Mouse (Mus musculus) embryonic stem cell, embryonic (primary cell): ENCODE data around the gene Ccdc120.

ENCODE experiments used
- CTCF ChIA-PET, 4 experiments: fragments of 300-600 bp in 2 of 4; fragments of 350-600 bp in 2 of 4; sonication (Branson Sonifier 250); formaldehyde crosslinking; loops; one replicate each; lab custom pipeline; 2022; ENCODE audit warnings: inconsistent platforms in 2 of 4; lab: Charles Lee
- POLR2A ChIA-PET, 4 experiments: fragments of 300-600 bp in 2 of 4; fragments of 350-600 bp in 2 of 4; sonication (Branson Sonifier 250); formaldehyde crosslinking; loops; one replicate each; lab custom pipeline; 2022; ENCODE audit warnings: antibody characterized with exemption in 4 of 4, inconsistent platforms in 1 of 4; lab: Charles Lee

The Ccdc120 gene

DNA sequence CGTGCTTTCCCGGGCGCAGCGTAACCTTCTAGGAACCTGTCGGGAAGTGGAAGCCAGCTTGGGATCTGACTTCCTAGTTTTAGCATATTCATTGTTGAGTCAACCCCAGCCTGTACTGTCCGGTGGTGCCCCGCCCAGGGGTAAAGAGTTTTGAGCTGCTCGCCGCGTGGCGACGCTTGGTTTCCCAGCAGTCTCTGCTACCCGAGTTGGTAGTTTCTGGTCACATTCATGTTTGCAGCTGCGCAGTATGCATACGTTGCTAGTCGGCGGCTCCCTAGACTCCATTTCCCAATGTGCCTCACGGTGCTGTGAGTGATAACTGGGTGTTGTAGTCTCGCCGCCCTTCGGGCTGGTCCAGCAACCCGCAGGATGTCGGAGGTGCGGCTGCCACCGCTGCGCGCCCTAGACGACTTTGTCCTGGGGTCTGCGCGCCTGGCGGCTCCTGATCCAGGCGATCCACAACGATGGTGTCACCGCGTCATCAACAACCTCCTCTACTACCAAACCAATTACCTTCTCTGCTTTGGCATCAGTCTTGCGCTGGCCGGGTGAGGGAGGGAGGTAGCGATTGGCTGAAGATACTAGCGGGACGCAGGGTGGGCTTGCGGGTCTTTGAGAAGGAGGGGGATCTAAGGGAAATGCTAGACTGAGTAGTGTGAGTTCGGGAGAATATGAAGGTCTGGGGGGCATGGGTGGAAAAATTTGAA lies 22.3 kb downstream of the Ccdc120 start, which contains the start of gene Praf2:
Praf2 (plus strand) TSS at position 225 of the 707 bp plus-strand sequence.
- ChIA-PET POLR2A (interaction anchor here (0.6 to 9.2 kb wide), 29 partner anchors 9 to 417 kb away, joined by 3 to 61 read pairs (median 4); partner anchors contain the start of genes Otud5 (in 2 of the 4), Wdr45 (in 2 of the 4), Ccdc120 (in 1 of the 4) and Gpkow (in 1 of the 4)), CTCF (interaction anchor here in 2 of 4 experiments (0.6 to 1.4 kb wide), 4 partner anchors 35 to 307 kb away, joined by 3 read pairs; no protein-coding TSS in a partner anchor)

GRCm38 (mm10) chrX:7727176-7727575 lies 23.5 kb downstream of the Ccdc120 start:
- CTCF ChIA-PET, result interaction anchor here in 1 of 4 experiments (1.0 to 1.4 kb wide), 3 partner anchors 34 to 306 kb away, joined by 3 read pairs; no protein-coding TSS in a partner anchor
- POLR2A ChIA-PET, result interaction anchor here in 3 of 4 experiments (0.6 to 9.2 kb wide), 14 partner anchors 10 to 419 kb away, joined by 3 to 61 read pairs (median 10); partner anchors contain the start of genes Wdr45 (in 2 of the 3), Hdac6 (in 1 of the 3), Otud5 (in 1 of the 3) and Rbm3 (in 1 of the 3)

DNA sequence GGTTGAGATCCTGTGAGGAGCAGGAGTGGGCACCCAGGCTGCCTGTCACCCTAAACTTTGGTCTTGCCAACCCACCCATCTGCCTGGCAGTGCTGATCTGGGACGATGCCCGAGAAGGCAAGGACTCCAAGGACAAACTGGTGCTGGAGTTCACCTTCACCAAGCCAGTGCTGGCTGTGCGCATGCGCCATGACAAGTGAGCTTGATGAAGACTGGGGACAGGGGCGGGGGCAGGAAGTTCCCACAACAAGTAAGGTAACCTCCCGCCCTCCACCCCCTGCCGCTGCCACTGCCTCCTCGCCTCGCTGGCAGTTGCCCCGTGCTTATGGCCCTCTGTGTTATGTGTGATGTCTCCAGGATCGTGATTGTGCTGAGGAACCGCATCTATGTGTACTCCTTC lies 24.9 kb downstream of the Ccdc120 start:
- ChIA-PET CTCF (interaction anchor here in 3 of 4 experiments (0.6 to 1.6 kb wide), 3 partner anchors 8 to 17 kb away, joined by 3 to 5 read pairs (median 4); no protein-coding TSS in a partner anchor), POLR2A (interaction anchor here in 3 of 4 experiments (0.8 to 9.2 kb wide), 17 partner anchors 8 to 407 kb away, joined by 3 to 61 read pairs (median 4); partner anchors contain the start of genes Wdr45 (in 2 of the 3), Clcn5 (in 1 of the 3), Gpkow (in 1 of the 3) and Tfe3 (in 1 of the 3))

DNA sequence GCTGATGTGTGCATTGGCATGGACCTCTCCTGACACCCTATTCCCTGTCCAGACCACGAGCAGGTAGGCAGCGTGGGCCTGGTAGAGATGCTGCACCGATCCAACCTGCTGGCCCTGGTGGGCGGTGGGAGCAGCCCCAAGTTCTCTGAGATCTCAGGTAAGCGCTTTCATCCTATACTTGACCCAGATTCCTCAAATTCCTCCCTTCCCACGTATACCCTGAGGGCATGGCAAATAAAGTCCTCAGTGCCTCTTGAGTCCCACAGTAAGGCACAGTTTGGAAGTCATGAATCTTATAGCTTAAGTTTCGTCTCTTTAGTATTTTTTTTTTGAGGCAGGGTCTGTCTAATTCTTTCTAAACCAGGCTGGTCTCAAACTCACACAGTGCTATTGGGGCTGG lies 26.6 kb downstream of the Ccdc120 start:
- ChIA-PET POLR2A (interaction anchor here in 3 of 4 experiments (0.6 to 9.2 kb wide), 13 partner anchors 9 to 258 kb away, joined by 3 to 61 read pairs (median 4); partner anchors contain the start of genes Wdr45 (in 2 of the 3), Cacna1f (in 1 of the 3), Gpkow (in 1 of the 3) and Otud5 (in 1 of the 3)), CTCF (interaction anchor here in 2 of 4 experiments (0.7 to 1.0 kb wide), 2 partner anchors 10 kb away, joined by 3 read pairs; no protein-coding TSS in a partner anchor)

DNA sequence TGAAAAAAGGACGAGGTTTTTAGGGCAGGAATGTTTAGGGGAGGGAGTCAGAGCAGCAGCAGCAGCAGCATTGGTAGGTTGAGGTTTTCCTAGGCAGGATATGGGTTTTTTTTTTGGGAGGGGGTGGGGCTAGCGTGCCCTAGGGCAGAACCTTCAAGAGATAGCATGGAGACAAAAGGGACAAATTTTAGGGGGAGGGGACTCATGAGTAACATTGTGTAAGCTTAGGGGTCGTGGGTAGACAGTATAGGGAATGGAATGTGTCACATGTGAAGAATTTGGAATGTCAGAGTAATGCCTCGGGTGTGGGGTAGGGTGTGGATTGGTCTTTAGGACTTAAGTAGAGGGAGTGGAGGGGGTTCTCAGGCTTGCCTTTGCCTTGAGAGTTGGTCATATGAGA lies 28.0 kb downstream of the Ccdc120 start:
- CTCF ChIA-PET, result interaction anchor here in 2 of 4 experiments (1.0 to 1.4 kb wide), 2 partner anchors 11 to 30 kb away, joined by 3 read pairs; no protein-coding TSS in a partner anchor
- POLR2A ChIA-PET, result interaction anchor here in 3 of 4 experiments (0.6 to 9.2 kb wide), 28 partner anchors 8 to 421 kb away, joined by 3 to 61 read pairs (median 4); partner anchors contain the start of genes Hdac6 (in 2 of the 3), Tfe3 (in 2 of the 3), Clcn5 (in 1 of the 3) and Kcnd1 (in 1 of the 3)

DNA sequence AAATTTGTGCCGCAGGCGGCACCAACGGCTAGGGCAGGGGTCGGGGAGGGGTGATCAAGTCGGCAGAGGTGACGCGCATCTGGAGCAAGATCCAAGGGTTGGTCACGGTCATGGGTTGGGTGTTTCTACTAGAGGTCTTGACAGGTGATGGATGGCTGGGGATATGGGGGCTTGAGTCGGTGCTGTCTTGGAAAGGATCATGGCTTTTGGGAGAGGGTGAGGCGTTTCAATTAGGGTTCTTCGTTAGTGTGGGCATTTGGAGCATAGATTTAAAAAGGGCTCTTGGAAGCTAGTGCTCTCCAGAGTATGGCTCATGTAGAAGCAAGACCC lies 28.5 kb downstream of the Ccdc120 start:
- ChIA-PET POLR2A (interaction anchor here in 3 of 4 experiments (0.6 to 9.2 kb wide), 26 partner anchors 9 to 422 kb away, joined by 3 to 61 read pairs (median 3); partner anchors contain the start of genes Hdac6 (in 2 of the 3), Tfe3 (in 2 of the 3), Clcn5 (in 1 of the 3) and Kcnd1 (in 1 of the 3)), CTCF (interaction anchor here in 1 of 4 experiments (1.4 kb wide), 1 partner anchor 29 kb away, joined by 3 read pairs; no protein-coding TSS in a partner anchor)

GRCm38 (mm10) chrX:7721514-7722281 lies 29.0 kb downstream of the Ccdc120 start, which contains the start of gene Gm45208:
TSS of gene Gm45208 (plus strand) at chrX:7722245.
- ChIA-PET POLR2A (interaction anchor here in 3 of 4 experiments (0.6 to 9.2 kb wide), 28 partner anchors 9 to 422 kb away, joined by 3 to 61 read pairs (median 3); partner anchors contain the start of genes Hdac6 (in 2 of the 3), Tfe3 (in 2 of the 3), Clcn5 (in 1 of the 3) and Gpkow (in 1 of the 3)), CTCF (interaction anchor here in 1 of 4 experiments (1.4 kb wide), 1 partner anchor 29 kb away, joined by 3 read pairs; no protein-coding TSS in a partner anchor)

DNA sequence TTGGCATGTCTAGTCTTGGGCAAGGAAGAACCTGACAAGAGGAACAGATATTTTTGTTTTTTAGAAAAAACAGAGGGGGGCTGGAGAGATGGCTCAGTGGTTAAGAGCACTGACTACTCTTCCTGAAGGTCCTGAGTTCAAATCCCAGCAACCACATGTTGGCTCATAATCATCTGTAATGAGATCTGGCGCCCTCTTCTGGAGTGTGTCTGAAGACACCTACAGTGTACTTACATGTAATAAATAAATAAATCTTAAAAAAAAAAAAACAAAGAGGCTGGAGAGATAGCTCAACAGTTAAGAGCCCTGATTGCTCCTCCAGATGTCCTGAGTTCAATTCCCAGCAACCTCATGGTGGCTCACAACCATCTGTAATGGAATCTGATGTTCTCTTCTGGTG lies 34.6 kb downstream of the Ccdc120 start:
- ChIA-PET CTCF (interaction anchor here in 2 of 4 experiments (0.6 to 0.7 kb wide), 2 partner anchors 95 to 290 kb away, joined by 3 to 4 read pairs; no protein-coding TSS in a partner anchor), POLR2A (interaction anchor here in 2 of 4 experiments (1.2 to 5.1 kb wide), 7 partner anchors 10 to 293 kb away, joined by 3 to 60 read pairs (median 12); partner anchors contain the start of gene Praf2 (in 2 of the 2))

- ChIA-PET POLR2A (interaction anchor here in 2 of 4 experiments (0.5 to 5.1 kb wide), 29 partner anchors 10 to 525 kb away, joined by 3 to 60 read pairs (median 3); partner anchors contain the start of genes Praf2 (in 2 of the 2), Ccdc120 (in 1 of the 2), Foxp3 (in 1 of the 2) and Gpkow (in 1 of the 2)), CTCF (interaction anchor here in 1 of 4 experiments (0.5 to 2.2 kb wide), 4 partner anchors 35 to 449 kb away, joined by 3 to 8 read pairs (median 4); no protein-coding TSS in a partner anchor)
These were observed 36.4 kb downstream of the Ccdc120 start, which contains the start of gene Wdr45 for GRCm38 (mm10) chrX:7714135-7714899. TSS of gene Wdr45 (plus strand) at chrX:7714333.

DNA sequence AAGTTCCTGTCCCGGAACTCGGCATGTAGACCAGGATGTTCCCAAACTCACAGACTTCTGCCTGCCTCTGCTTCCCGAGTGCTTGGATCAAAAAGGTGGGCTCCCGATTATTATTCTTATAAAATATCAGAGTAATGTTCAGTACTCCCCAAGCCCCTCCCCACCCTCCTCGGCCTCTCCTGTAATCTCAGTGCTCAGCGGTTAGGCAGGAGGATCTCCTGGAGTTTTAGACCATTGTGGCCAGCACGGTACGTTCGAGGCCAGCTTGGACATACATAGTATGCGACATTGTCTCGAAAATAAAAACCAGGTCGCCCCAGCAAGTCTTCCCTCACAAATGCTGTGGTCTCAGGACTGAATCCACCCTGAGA lies 37.0 kb downstream of the Ccdc120 start:
- POLR2A ChIA-PET, result interaction anchor here in 2 of 4 experiments (0.6 to 5.1 kb wide), 22 partner anchors 11 to 525 kb away, joined by 3 to 60 read pairs (median 4); partner anchors contain the start of genes Praf2 (in 2 of the 2), Ccdc120 (in 1 of the 2), Foxp3 (in 1 of the 2) and Gpkow (in 1 of the 2)
- CTCF ChIA-PET, result interaction anchor here in 1 of 4 experiments (0.5 to 2.2 kb wide), 4 partner anchors 34 to 450 kb away, joined by 3 to 8 read pairs (median 4); no protein-coding TSS in a partner anchor

- POLR2A ChIA-PET, result interaction anchor here (0.6 to 1.9 kb wide), 20 partner anchors 9 to 495 kb away, joined by 3 to 11 read pairs (median 4); partner anchors contain the start of genes Ccdc22 (in 1 of the 4), Foxp3 (in 1 of the 4), Gm45208 (in 1 of the 4) and Plp2 (in 1 of the 4)
- CTCF ChIA-PET, result interaction anchor here in 1 of 4 experiments (0.9 to 1.9 kb wide), 3 partner anchors 17 to 51 kb away, joined by 3 to 5 read pairs (median 4); no protein-coding TSS in a partner anchor
These were observed 53.7 kb downstream of the Ccdc120 start, which contains the start of gene Gpkow for GRCm38 (mm10) chrX:7696954-7697381. TSS of gene Gpkow (plus strand) at chrX:7697131.

DNA sequence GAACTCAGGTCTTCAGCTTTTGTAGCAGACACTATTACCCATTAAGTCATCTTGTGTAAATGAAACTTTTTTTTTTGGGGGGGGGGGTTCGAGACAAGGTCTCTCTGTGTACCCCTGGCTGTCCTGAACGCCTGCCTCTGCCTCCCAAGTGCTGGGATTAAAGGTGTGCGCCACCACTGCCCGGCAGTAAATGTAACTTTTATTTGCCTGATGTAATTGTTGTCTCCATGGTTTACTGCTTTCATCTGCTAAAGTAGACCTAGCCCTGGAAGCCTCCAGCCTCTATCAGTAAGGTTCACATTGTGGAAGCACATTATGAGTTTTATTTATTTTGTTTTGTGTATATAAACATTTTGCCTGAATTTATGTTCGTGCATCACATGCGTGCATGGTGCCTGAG lies 54.2 kb downstream of the Ccdc120 start:
- POLR2A ChIA-PET, result interaction anchor here (0.6 to 1.9 kb wide), 18 partner anchors 8 to 496 kb away, joined by 3 to 11 read pairs (median 3); partner anchors contain the start of genes Ccdc22 (in 1 of the 4), Foxp3 (in 1 of the 4), Plp2 (in 1 of the 4) and Ppp1r3f (in 1 of the 4)
- CTCF ChIA-PET, result interaction anchor here in 1 of 4 experiments (0.9 to 1.9 kb wide), 3 partner anchors 17 to 51 kb away, joined by 3 to 5 read pairs (median 4); no protein-coding TSS in a partner anchor

GRCm38 (mm10) chrX:7692862-7693261 lies 57.8 kb downstream of the Ccdc120 start:
- ChIA-PET CTCF (interaction anchor here (0.6 to 1.5 kb wide), 23 partner anchors 13 to 320 kb away, joined by 3 to 10 read pairs (median 3); partner anchors contain the start of genes Gm45208 (in 1 of the 4) and Praf2 (in 1 of the 4)), POLR2A (interaction anchor here in 3 of 4 experiments (0.6 to 1.5 kb wide), 8 partner anchors 10 to 326 kb away, joined by 3 to 6 read pairs (median 4); partner anchors contain the start of genes Otud5 (in 1 of the 3) and Ppp1r3f (in 1 of the 3))

DNA sequence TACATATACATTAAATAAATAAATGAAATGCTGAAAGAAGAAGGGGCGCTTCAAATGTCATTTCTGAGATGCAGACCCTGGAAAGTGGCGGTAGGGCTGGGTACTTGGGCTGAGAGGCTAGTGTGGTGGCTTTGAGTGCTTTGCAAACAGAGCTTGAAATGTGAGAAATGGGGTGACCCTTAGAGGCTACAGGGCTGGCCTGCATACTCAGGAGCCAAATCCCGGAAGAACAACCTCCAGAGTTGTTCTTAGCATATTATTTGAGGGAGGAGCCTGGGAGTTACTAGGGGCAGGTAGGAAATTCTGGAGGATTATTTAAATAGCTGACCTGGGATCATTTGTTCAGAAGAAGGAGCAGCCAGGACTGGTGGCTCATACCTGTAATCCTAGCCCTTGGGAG lies 60.2 kb downstream of the Ccdc120 start:
- CTCF ChIA-PET, result no interaction called here
- POLR2A ChIA-PET, result interaction anchor here in 1 of 4 experiments (0.7 kb wide), 1 partner anchor 99 kb away, joined by 3 read pairs; no protein-coding TSS in a partner anchor

DNA sequence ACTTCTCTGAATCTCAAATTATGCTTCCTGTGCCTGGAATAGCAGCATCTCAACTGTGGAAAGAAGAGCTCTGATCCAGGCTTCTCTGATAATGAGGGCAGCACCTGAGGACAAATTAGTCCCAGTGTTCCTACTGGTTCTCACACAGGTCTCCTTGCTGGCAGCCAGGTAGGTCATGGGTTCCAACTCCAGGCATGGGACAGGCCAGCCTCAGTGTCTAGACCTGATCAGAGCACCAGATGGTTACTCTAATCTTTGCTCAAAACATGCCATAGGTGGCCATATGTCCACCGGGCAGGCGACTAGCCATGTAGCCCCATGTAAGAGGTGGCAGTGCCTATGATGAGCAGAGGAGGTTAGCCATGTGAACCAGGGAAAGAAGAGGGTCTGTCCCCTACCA lies 62.4 kb downstream of the Ccdc120 start:
- CTCF ChIA-PET, result no interaction called here
- POLR2A ChIA-PET, result interaction anchor here in 1 of 4 experiments (1.0 kb wide), 1 partner anchor 8 kb away, joined by 3 read pairs; the partner anchor contains the start of gene Gpkow
